Mouse (Mus musculus): ENCODE results near the gene Lzic.

Gene Lzic

DNA sequence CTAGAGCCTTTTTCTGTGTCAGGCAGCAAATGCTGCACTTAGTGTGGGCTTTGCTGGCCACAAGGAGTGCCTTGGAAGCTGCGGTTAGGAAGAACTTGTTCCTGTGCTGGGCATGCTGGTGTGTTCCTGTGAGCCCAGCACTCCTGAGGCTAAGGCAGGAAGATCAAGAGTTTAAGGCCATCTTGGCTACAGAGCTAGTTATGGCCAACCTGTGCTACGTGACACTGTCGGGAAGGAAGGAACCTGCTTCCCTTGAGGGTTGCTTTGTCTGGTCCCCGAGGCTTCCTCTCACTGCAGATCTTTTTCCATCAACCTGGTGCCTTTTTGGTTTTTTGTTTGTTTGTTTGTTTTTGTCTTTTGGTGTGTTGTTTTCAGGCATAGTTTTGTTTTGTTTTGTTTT is 40.1 kb downstream of the Lzic start:
- DNase-seq (ENCODE audit: inconsistent age in 2 of 2, low spot score in 1 of 2) = no peak

DNA sequence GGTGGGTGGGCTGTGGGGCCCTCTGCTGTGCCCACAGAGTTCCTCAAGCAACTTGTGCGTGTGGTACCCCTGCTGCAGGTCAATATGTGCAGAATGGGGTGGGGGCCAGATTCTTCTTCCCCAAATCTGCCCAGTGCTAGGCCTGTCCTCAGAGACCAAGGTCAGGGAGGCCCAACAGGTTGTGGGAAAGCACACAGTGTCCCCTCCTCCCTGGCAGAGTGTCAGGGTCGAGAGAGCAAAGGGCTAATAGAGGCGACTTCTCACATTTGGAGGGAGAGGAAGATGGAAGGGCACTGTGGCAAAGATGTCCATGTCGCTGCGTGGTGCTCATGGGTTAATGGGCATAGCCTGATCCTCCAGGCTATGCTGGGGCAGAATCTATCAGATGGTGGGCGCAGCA is 40.8 kb downstream of the Lzic start:
- peak in 1 of 2 experiments; percentile 48 for DNase-seq (ENCODE audit: inconsistent age in 2 of 2, low spot score in 1 of 2)

DNA sequence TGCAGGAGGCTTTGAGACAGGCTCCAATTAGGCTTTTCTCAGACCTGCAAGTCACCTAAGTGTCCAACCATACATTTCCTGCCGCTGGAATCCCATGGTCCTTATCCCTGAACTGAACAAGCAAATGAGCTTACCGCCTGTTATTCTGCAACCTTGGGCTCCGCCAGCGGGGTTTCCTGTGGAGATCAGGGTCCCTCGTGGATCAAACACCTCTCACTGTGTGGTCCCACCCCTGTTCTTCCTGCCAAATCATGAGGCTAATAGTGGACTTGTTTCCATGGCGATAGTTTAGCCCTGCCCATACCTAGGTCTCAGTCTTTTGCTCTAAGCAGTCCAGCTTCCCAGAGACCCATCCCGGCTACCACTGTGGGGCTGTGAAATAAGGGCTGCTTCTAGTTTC is 41.3 kb downstream of the Lzic start:
- peak in 1 of 2 experiments; percentile 58 for DNase-seq (ENCODE audit: inconsistent age in 2 of 2, low spot score in 1 of 2)

DNA sequence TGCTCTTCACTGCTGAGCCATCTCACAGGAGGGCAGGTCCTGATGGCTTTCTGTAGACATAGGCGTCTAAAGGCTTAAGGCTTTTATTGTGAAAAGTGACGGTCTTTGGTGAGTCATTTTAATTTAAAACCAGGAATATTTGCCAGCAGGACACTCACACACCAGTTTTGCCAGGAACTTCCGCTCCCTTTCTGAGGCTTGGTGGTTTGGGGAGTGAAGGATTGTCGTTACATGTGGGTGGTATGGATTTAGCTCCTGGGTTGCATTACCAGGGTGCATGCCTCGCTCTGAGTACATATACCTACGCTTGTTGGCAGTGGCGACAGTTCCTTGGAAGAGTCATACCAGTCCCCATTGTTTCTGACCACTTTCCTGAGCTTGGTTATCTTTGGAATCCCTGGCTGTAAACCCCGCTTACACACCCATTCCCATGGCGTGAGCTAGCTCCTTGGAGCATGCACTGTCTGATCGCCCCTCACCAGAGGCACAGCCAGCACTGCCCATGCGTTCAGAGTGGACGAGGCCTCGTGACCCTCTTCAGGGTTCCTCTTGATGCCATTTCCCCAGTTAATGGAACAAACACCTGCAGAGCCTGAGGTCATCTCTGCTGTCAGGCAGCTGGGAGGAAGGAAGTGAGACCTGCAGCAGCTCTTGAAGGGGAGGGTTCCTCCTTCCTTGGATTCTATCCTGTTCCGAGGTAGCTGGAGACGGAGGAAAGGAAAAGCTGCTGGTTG is 42.8 kb downstream of the Lzic start:
- no peak for DNase-seq (ENCODE audit: inconsistent age in 2 of 2, low spot score in 1 of 2)

DNA sequence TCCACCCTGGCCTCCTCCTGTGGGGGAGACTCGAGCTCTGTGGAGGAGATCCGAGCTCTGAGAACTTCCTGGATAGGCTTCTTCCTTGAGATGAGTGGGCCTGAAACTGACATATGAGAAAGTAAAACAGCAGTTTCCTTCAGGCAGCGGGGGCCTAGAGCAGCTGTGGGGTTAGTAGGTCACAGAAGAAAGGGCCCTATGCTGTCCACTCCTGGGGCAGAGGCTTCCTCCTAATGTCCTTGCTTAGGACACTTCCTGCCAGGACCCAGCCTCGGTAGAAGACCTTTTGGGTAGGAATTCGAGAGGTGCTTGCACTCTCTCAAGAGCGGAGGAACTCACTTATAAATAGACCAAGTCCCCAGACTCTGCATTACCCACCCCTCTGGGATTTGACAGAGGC is 44.7 kb downstream of the Lzic start:
- no peak for DNase-seq (ENCODE audit: inconsistent age in 2 of 2, low spot score in 1 of 2)

DNA sequence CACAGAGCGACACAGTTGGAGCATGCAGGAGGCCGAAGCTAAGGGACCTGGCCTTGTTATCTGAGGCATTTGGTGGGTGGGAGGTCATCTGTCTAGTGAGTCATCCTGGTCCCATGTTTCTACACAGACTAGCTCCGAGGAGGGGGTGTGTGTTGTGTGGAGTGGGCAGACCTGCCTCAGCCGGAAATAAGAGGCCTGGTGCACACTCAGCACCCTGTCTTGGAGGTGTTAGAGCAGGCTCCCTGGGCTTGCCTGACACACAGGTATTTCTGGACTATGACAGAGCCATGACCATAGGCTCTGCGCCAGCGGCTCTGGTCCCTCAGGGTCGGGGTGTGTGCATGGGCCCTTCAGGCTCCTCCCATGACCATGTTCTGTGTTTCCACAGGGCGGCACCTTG is 54.4 kb downstream of the Lzic start:
- DNase-seq (ENCODE audit: inconsistent age in 2 of 2, low spot score in 1 of 2) = peak; percentile 57 to 85

DNA sequence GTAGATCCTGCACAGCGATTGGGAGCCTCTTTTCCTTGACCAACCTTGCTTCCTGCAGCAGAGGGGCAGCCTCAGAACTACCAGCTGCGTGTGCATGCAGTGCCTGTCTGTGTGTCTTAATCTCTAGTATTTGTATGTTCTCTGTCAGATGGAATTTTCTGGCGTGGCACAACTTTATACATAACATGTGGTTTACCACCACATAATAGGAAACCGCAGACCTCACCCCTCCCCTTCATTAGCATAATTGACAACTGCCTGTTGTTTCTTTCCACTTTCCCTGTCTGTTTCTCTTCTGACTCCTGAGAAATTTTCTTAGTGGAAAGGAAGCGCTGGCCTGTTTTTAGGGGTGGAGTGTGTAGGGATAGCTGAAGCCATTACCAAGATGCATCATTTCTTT is 56.9 kb downstream of the Lzic start:
- no peak for DNase-seq (ENCODE audit: inconsistent age in 2 of 2, low spot score in 1 of 2)

DNA sequence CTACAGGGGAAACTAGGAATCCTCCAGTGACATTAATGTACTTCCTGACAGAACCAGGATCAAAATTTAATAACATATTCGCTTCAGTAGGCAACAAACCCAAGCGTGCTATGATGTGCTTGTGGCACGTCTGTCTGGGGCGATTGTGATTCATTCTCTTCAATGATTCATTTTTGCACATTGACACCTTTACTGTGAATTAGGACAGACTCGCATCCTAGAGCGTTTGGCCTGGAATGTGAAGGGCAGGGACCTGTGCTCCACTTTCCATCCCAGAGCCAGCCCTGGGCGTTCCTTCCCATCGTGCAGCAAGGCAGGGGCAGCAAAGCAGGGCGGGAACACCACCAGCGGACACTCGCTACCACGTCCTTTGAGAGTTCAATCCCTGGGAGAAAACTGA is 57.4 kb downstream of the Lzic start:
- DNase-seq (ENCODE audit: inconsistent age in 2 of 2, low spot score in 1 of 2) = no peak

DNA sequence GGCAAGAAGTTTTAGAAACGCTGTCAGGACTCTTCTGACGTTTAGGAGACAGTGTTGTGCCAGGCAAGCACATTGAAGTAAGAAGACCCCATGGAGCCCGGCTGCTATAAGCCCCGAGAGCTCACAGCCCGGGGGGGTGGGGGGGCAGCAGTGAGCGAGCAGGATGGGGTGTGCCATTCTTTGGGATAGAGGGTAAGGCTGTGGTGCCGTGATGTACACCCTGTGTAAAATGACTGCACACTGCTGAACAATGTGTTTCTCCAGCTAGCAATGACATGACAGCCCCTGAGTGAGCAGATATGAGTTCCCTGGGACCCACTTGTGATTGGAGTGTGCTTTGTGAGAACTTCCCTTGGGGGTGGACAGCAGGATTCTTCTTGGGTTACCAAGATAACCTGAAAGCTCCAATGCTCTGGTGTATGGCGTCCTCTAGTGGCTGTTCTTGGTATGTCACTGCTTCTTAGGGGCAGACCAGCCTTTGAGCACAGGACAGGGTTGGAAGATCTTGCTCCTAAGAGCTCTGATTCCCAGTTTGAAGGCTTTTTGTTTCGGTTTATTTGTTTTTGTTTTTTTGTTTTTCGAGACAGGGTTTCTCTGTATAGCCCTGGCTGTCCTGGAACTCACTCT is 58.0 kb downstream of the Lzic start:
- DNase-seq (ENCODE audit: inconsistent age in 2 of 2, low spot score in 1 of 2) = peak; percentile 78 to 95

DNA sequence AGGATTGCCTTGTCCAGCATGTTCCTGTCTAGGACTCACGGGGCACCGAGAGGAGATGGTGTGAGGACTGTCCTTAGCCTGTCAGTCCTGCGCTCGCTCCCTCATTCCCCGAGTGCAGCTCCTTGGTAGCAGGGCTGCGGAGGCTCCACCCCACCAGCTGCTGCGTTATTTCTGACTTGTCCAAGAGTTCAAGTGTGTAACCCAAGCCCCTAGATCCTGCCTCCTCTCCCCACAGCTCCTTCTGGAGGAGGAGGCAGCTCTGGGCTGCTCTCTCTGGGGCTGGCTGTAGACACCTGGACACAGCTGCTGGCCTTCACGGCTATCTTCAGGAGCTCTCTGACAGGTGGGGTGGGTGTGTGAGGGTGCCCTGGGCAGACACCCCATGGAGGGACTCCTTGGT is 59.9 kb downstream of the Lzic start:
- no peak for DNase-seq (ENCODE audit: inconsistent age in 2 of 2, low spot score in 1 of 2)
